Mouse (Mus musculus): ENCODE results near the gene Fkbp5. TPM values are rescaled to one million over a fixed set of nuclear protein-coding genes. Genes with fewer than 3 reads are reported as not detected.

Gene Fkbp5
- total RNA-seq, 2 experiments from 2014 or later: 5.9 to 10.6 TPM

DNA sequence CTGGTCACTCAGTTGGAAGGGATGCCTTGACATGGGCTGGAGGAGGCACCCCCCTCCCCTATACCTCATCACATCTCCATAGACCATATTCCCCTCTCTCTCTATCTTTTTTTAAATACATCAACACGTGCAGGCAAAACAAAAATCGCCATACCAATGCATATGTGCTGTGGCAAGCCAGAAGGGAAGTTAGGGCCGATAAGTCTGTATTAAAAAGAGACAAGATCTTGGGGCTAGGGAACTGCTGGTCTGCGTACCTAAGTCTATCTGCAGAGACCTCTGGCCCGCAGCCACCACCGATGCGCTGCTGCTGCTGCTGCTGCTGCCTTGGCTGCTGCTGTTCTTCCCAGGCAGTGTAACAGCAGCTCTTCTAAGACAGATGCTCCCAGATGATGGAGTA, 122.3 kb downstream of the Fkbp5 start:
- ATAC-seq (replicated peaks; ENCODE audit: low FRiP score, poor library complexity, severe bottlenecking): no peak

DNA sequence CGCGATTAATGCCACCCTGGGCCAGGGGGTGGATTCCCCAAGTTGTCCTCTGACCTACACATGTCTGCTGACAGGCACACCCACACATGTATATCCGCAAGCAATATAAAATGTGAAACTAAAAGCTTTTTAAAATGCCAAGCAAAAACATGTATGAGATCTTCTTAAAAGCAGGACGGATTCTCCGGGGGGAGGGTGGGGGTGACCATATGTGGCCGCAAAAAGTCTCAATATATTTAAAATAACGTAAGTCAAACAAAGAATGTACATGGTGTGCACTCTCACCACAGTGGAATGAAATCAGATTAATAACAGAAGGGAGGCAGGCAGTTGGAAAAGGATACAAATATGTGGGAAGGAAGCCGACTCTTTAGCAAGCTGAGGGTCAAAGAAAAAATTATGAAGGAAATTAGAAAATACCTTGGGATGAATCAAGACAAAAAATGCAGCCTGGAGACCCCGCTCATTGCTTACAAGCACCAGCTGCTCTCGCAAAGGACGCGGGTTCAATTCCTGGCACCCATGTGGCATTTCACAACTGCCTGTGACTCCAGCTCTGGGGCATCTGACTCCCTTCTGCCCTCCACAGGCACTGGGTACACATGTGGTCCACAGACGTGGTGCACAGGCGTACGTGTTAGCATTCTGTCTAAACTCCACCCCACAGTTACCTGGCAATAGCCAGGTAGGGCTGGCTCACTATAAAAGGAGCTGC, 123.1 kb downstream of the Fkbp5 start:
- ATAC-seq (replicated peaks; ENCODE audit: low FRiP score, poor library complexity, severe bottlenecking): no peak

DNA sequence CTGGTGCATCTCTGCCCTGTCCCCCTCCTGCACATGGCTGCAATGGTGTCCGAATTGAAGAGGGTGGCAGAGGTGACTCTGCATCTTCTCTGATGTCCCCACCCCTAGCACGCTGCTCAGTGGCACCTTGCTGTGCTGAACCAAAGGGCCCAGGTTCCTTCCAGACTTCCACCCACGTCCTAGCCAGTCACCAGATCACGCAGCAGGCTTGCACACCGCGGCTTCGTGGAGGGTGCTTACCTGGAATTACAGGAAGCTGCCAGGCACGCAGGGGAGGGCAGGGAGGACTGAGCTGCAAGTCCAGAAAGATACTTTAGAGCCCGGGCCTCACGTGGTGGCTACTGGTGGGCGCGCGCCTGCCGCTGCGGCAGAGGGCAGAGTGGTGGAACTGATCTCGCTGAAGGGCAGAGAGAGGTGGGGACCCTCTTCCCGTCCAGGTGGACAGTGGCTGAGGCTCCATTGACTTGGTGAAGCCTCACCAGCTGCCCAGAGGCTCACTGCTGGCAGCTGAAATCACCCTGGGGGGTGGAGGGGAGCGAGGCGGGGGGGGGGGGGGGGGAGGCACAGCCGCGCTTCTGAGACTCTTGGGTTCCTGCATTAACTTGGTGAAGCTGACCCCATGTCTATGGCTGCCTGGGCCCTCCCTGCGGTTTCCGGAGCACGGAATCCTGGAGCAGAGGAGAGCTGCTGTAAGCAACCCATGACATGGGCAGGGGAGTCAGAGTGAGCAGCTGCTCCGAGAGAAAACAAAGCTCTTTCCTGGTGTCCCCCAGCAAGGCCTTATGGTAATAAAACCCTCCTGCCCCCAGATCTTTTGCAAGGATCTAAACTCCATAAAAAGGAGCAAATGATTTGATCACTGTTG, 125.5 kb downstream of the Fkbp5 start:
- no peak for ATAC-seq (replicated peaks; ENCODE audit: low FRiP score, poor library complexity, severe bottlenecking)

DNA sequence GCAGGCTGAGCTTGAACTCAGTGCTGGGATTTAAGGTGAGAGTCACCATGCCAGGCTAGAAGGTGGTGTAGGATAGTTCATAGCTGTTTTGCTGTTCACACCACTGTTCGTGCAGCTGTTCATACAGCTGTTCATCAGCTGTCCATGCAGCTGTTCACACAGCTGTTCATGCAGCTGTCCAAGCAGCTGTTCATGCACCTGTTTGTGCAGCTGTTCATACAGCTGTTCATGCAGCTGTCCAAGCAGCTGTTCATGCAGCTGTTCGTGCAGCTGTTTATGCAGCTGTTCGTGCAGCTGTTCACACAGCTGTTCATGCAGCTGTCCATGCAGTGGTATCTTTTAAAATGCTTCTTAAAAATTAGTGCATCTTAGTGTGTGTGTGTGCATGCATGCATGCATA, 128.8 kb downstream of the Fkbp5 start:
- no peak for ATAC-seq (replicated peaks; ENCODE audit: low FRiP score, poor library complexity, severe bottlenecking)

DNA sequence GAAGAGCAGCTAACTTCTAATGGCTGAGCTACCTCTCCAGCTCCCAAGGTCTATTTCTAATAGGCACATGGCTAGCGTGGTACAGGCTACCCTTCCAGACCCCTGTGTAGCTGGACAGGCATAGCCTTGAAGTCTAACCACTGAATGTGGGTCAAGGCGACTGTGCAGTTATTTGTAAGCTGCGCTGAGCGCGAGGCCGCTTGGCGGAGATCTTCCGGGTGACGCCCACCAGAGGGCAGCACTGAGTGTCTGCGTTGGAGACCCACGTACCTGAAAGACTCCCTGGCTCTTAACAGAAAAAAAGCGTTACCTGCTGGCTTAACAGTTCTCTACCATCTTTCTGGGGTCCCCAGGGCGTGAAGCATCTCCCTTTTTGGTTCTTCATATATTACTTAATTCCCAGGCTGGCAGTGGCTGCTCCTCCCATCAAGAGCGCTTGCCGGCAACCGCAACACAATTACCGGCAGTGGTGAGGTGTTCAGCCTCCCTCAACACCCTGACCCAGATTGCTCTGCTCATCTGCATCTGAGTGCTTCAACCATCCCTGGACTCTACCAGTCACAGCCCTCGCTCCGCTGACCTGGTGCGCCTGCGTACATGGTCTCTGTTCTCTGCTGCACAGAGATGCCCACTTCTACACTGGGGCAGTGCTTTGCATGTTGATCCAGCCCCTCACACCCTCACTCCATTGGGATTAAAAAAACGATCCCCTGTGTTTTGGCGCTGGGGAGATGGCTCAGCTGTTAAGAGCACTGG, 131.0 kb downstream of the Fkbp5 start:
- ATAC-seq (replicated peaks; ENCODE audit: low FRiP score, poor library complexity, severe bottlenecking): 0 out of 2 replicates have a peak, but pooled peaks have one; percentile 46

DNA sequence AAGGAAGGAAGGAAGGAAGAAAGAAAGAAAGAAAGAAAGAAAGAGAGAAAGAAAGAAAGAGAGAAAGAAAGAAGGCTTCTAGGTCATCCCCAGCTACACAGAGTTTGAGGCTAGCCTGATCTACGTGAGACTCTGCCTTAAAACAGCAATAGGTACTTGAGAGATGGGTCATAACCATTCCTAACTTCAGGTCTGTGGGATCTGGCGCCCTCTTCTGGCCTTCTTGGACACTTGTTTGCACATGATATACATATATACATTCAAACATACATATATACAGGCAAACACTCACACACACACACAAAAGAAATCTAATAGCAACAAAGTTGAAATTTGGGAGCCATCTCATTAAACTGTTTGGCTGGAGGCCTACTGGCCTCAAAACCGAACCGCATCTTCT, 133.0 kb downstream of the Fkbp5 start:
- no peak for ATAC-seq (replicated peaks; ENCODE audit: low FRiP score, poor library complexity, severe bottlenecking)

DNA sequence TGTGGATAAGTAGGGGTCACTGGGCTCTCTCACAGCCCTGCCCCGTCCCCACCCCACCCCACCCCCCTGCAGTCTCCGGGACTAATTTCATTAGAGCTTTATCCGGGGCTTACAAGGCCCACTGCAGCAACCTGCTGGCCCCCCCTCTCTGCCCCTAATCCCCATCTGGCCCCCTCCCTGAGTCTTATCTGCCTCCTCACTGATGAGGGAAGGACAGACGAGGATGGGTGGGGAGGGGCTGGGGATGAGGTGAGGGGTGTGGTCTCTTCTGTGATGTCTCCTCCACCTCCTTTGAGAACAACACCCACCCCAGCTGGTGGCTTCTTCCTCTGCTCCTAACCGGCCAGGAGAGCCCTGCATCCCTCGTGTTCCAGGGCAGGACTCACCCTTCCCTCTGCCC, 137.1 kb downstream of the Fkbp5 start:
- no peak for ATAC-seq (replicated peaks; ENCODE audit: low FRiP score, poor library complexity, severe bottlenecking)

DNA sequence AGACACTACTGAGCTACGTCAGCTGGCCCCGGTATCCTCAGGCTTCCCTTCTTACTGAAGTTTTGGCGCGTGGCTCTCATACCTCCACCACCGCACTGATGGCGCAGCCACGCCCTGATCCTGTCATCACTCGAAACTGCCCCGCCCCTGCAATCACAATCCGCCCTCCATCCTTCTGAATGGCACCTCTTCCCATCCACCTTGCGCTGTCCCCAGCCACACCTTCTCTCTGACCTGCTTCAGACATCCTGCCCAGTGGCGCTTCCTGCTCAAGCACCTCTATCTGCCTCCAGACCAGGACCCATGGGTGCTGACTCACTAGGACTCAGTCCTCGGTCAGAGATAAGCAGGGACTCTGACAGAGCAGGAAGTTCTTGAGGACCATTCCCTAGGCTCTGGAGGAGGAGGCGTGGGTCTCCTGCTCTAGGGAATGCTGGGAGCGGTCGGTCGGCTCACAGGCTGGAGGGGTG, 141.7 kb downstream of the Fkbp5 start:
- no peak for ATAC-seq (replicated peaks; ENCODE audit: low FRiP score, poor library complexity, severe bottlenecking)

DNA sequence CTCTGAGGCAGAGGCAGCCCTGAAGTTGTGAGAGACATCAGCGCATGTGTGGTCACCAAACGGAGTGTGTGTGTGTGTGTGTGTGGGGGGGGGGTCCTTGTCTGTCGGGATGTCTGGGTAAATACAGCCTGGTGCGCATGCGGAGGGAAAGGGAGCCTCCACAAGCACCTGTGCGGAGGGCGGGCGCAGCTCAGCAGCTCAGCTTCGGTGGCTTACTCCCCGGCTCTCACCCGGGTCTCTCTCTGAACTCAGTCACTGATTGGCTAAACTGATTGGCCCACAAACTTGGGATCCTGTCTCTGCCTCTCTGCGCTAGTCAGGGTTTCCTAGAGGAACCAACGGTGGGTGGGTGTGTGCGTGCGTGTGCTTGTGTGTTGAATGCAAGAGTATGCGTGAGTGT, 142.8 kb downstream of the Fkbp5 start:
- ATAC-seq (replicated peaks; ENCODE audit: low FRiP score, poor library complexity, severe bottlenecking): no peak

DNA sequence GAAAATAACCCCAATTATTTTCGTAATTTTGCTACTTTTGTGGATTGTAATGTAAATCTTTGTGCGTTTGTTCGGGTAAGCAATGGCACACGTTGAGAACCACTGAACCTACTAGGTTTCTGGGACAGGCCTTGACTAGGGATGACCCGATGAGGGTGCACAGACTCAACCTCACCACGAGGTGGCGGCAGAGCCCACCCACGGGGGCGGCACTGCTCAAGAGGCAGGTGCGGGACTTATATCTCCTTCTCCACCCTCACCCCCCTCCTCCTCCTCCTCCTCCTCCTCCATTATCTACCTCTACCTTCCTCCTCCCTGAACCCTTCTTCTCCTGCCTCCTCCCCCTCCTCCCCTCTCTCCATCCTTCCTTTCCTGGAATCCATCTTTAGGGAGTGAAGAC, 143.5 kb downstream of the Fkbp5 start:
- ATAC-seq (replicated peaks; ENCODE audit: low FRiP score, poor library complexity, severe bottlenecking): peak; percentile 80

DNA sequence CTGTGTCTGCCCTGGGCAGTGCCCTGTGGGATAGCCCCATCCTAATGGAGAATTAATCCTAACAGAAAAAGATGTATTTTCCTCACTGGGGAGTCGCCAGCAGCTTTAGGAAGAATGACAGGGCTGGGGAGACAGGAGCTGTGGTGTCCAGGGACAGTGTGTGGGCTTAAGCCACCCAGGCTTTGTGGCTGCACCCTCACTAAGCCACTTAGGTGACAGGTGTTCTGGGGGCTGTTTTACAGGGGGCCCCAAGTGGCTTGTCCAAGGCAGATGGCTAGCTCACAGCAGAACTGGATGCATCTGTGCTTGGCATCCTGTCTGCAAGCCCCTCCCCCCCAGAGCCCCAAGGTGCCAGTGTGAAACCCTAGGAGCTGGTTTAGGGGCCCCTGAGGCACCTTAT, 145.4 kb downstream of the Fkbp5 start:
- ATAC-seq (replicated peaks; ENCODE audit: low FRiP score, poor library complexity, severe bottlenecking): no peak

DNA sequence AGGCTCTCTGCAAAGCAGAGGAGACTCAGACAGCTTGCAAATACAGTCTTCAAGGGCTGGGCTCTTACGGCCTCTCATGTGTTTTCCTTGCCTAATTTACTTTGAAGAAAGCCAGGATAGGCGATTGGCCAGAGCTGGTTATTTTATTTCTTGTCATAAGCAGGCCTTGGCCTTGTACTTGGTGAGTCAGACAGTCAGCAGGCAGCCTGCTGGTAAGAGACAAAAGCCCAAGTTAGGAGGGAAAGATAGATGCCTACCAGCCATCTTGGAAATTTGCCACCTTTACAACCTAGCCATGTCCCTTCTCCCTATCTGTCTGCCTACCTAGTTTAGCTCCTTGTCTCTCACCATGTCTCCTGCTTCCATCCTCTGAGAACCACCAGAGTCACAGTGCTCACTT, 146.0 kb downstream of the Fkbp5 start:
- ATAC-seq (replicated peaks; ENCODE audit: low FRiP score, poor library complexity, severe bottlenecking): no peak

DNA sequence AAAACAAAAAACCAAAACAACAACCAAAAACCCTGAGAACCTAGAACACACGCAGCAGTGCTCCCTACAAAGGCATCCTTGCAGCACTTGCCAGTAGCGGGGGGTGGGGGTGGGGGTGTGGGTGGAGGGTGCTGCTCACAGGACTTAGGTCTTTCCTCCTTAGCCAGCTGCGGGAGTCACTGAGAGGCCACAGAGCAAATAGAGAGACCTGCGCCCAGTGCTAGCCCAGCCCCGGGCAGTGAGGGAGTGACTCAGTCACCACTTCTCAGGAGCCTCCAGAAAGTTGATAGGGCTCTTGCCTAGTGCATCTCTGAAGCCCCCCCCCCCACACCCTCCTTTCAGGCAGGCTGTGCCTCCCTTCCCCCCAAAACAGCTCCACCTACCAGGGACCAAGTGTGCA, 148.3 kb downstream of the Fkbp5 start:
- ATAC-seq (replicated peaks; ENCODE audit: low FRiP score, poor library complexity, severe bottlenecking): no peak

DNA sequence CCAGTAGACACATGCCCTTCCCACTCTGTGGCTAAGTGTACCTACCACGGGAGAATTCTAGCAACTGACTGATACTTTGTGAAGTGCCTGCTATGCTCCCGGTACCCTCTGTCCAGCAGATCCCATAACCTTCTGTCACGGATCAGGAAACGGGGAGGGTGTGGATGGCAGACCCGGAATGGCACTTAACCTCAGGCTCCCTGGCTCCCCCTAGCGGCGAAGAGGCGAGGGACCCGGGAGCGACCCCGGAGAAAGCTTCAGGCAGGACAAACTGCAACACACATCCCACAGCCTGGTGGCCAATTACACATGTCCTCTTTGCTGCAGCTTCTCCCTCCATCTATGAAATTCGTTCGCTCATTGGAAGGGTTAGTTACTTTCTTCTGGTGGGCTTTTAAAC, 148.9 kb downstream of the Fkbp5 start:
- 0 out of 2 replicates have a peak, but pooled peaks have one; percentile 52 for ATAC-seq (replicated peaks; ENCODE audit: low FRiP score, poor library complexity, severe bottlenecking)

DNA sequence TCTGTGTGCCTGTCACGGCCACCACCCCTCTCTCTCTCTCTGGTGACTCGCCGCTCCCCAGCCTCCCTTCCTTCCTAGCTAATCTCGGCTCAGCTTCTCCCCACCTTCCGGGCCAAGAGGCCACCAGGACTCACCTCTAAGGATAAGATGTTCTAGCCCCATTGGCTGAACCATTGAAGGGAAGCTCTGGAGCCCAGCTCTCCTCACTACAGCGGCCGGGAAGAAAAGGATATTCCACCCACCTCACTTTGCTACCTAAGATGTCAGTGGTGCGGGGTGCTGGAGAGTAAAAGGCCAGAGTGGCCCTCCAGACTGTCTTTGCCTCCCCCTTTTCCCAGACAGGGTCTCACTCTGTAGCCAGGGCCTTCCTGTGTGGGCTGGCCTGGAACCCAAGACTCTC, 152.2 kb downstream of the Fkbp5 start, which contains the start of gene Tulp1:
Gene Tulp1 (minus strand): TSS at position 101 of the 400 bp plus-strand sequence.
- ATAC-seq (replicated peaks; ENCODE audit: low FRiP score, poor library complexity, severe bottlenecking): no peak

DNA sequence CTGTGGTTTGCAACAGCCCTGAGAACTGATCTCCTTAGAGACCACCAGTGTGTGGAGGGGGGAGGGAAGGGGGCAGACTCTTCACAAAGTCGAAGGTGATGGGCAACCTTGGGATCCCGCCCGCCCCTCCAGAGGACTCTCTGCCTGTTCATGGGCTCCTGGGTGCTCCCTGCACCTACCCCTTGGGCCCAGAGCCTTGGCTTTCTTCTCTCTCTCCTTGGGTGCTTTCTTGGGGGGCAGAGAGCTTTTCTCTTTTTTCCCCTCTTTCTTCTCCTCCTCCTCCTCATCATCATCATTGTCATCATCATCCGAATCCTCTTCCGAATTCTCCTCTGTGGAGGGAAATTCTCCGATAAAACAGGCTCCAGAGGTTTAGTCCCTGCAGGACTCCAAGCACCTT, 153.8 kb downstream of the Fkbp5 start:
- ATAC-seq (replicated peaks; ENCODE audit: low FRiP score, poor library complexity, severe bottlenecking): no peak

DNA sequence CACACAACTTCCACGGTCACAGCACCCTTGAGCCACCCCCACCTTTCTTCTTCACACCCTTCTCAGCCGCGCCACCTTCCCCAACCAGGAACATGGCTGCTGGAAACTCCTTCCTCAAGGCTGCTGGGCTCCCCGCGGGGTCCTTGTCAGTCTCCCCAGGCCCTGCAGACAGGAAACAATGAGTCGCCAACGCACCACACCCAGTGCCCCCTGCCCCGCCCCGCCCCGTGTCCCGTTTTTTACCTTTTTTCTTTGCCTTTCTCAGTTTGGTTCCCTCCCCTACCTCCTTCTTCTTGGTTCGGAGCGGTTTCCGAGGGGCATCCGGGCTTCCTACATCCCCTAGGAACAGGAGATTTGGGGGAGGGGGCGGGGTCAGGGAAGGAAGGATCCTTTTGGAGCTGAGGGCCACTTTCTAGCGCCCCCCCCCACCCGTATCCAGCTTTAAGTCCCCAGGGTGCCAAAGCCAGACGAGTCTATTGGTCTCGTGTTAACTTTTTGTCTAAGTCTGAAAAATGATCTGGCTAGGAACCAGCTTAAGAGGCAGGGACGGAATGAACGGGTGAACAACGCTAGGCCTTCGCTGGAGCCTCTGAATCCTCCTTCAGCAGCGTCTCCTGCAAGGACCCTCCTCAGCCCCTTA, 154.6 kb downstream of the Fkbp5 start:
- no peak for ATAC-seq (replicated peaks; ENCODE audit: low FRiP score, poor library complexity, severe bottlenecking)

DNA sequence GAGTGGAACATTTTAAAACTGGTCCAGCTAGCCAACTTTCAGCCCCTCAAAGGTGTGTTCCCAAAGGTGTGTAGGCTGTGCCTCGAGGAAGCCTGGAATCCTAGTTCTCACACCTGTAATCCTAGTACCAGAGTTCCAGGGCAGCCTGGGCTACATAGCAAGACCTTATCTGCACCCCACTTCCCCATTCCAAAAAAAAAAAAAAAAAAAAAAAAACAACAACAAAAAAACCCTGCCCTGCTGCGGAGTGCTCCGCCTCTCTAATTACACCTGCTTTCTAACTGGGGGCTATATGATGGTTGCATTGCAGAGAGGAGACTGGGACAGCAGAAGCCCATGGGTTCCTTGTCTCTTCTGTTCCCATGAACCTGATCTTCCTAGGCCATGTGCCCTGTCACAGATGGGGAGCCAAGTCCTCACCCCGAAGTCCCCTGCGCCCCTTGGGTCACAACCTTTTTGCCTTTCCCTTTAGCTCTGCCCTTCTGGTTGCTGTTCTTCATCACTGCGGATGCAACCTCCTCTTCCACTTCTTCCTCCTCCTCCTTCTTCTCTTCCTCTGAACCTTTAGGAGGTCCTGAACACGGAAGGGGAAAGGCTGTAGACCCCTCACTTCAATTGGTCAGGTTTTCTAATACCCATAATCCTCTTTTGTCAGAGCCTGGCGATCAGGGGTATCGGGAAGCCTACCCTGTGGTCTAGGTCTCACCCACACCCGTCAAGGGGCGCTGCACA, 155.2 kb downstream of the Fkbp5 start:
- ATAC-seq (replicated peaks; ENCODE audit: low FRiP score, poor library complexity, severe bottlenecking): no peak
